Mouse (Mus musculus) erythroblast, embryonic 14.5 days (primary cell): ENCODE results near the gene Chpf2.

ENCODE experiments used
- GATA1 ChIP-seq: IDR thresholded peaks from 2 replicates; pipeline ENCODE4 v1.6.1; 2012; ENCODE audit warnings: low read length, inconsistent platforms, mixed read lengths
- TAL1 ChIP-seq: IDR thresholded peaks from 3 replicates; pipeline ENCODE4 v1.6.1; 2012; ENCODE audit warnings: low read length, inconsistent platforms, mixed read lengths

DNA sequence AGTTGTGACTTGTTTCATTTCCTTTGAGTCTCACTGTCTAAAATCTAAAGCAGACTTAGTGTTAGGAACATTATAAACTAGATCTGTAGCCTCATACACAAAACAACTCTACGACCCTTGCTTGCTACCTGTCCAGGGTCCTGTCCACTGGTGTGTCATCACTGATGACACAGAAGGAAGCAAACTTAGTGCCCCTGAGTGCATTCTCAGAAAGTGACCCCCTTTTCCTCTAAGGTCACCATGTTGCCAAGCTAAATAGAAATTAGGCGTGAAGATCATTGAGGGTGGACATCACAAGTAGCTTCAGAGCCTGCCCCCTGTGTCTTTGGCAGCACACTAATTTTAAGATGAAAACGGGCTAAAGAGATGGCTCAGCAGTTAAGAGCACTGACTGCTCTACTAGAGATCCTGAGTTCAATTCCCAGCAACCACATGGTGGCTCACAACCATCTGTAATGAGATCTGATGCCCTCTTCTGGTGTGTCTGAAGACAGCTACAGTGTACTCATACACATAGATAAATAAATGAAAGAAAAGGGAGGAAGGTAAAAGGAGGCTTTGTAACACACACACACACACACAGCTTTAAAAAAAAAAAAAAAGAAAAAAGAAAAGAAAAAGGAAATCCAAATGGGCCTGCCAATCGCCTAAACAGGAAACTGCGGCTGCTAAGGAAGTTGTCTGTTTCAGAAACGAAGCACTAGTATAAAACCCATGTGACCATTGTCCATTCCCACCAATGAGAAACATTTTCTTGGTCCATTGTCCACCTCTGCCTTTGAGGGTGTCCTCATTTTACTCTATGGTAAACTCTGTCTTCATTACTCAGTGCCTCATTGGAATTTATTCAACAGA is 8.2 kb upstream of the Chpf2 start:
- TF ChIP-seq TAL1 = no peak
- TF ChIP-seq GATA1 = no peak
